ENCODE assay signal across 8 mouse cellular contexts in genomic region chr6:145187093-145188088, GRCm38 (mm10). TPM values are rescaled to one million over a fixed set of nuclear protein-coding genes. Genes with fewer than 3 reads are reported as not detected.
A peak's percentile ranks its signal among the peaks of the same experiment; 100 is the strongest.
DNase-seq lines count a peak whose midpoint lies in the region; ATAC-seq lines count a peak whose summit lies in the region.

No protein-coding gene starts in this region.

- H3K4me1 ChIP-seq in embryonic facial prominence, embryonic 11.5 days (ENCODE audit: control insufficient read depth, insufficient read depth, low read length): no peaks in the 10 kb centered on the region

- H3K9me3 ChIP-seq in embryonic facial prominence, embryonic 11.5 days (replicated peaks; ENCODE audit: control insufficient read depth, low read length): no peaks in the 10 kb centered on the region

- 0 out of 2 replicates have a peak overlapping the region, but pooled peaks have one; percentile 9 for H3K9ac ChIP-seq in embryonic facial prominence, embryonic 11.5 days (replicated peaks; ENCODE audit: low read length)

- WGBS in embryonic facial prominence, embryonic 11.5 days: 59% methylated on average over 27 of the region's 27 CpGs

- peak overlapping the region; percentile 30 for H3K4me2 ChIP-seq in embryonic facial prominence, embryonic 11.5 days (ENCODE audit: low read depth, low read length)

- peak; percentile 88 for DNase-seq in CD4-positive helper T cell, adult 2 months (ENCODE audit: low read depth, low spot score)
- DNase-seq in NIH3T3 (ENCODE audit: low read depth): peak; percentile 74
- DNase-seq in embryonic facial prominence, embryonic 11.5 days (ENCODE audit: low spot score): peak; percentile 74
- peak; percentile 18 to 24 for DNase-seq in heart, postnatal 36 days
- DNase-seq in layer of hippocampus, postnatal 36 days: peak; percentile 27 to 46
- peak; percentile 45 to 61 for DNase-seq in right cerebral cortex, postnatal 36 days (ENCODE audit: low spot score in 2 of 2)
- no peak for DNase-seq in gastrocnemius, postnatal 14 days

- H3K27me3 ChIP-seq in embryonic facial prominence, embryonic 11.5 days (ENCODE audit: control insufficient read depth, insufficient read depth, low read length): no peaks in the 10 kb centered on the region

- H3K27ac ChIP-seq in embryonic facial prominence, embryonic 11.5 days (replicated peaks; ENCODE audit: low read depth, low read length): no peak overlapping the region

- H3K4me3 ChIP-seq in embryonic facial prominence, embryonic 11.5 days (ENCODE audit: low read depth, low read length): no peak overlapping the region

- no peak for ATAC-seq in embryonic facial prominence, embryonic 11.5 days (replicated peaks; ENCODE audit: insufficient number of reproducible peaks, low FRiP score, low TSS enrichment, low read depth)
- peak; percentile 75 for ATAC-seq in megakaryocyte, adult 5-6 weeks (ENCODE audit: poor library complexity, severe bottlenecking)

- intact Hi-C loops in heart, postnatal 36 days (cut with DNase I): loop anchor here (1.0 to 2.0 kb wide), 2 partner anchors 99 to 155 kb away; no protein-coding TSS in a partner anchor
- intact Hi-C loops in gastrocnemius, postnatal 14 days (cut with DNase I; ENCODE audit: low total_unique reads): loop anchor here (2.0 kb wide), 1 partner anchor 99 kb away; no protein-coding TSS in a partner anchor

- H3K36me3 ChIP-seq in embryonic facial prominence, embryonic 11.5 days (replicated peaks; ENCODE audit: control insufficient read depth, insufficient read depth, low read depth, low read length): no peaks in the 10 kb centered on the region

RNA-seq across cellular contexts. Expression of gene Casc1, which starts 23.4 kb away (rescaled TPM):
- 0.13 TPM in 2 replicates for polyA plus RNA-seq in embryonic facial prominence, embryonic 11.5 days (2014; fragmentation: Nextera tagmentation; extraction: Ambion mirVana)
- 1 to 10 TPM; 1.1 to 1.4 TPM for total RNA-seq in heart, postnatal 36 days (2021)
- 1 to 10 TPM; 1.2 to 1.9 TPM for total RNA-seq in layer of hippocampus, postnatal 36 days (2021)
- 0.52 and 1.3 TPM in 2 replicates for total RNA-seq in megakaryocyte, adult 5-6 weeks (2015)
- 0.28 and 0.55 TPM in 2 replicates for total RNA-seq in megakaryocyte, adult 5-6 weeks (2017)
- total RNA-seq in gastrocnemius, postnatal 14 days (2021): under 1 TPM; 0.13 to 0.23 TPM

RNA-seq across cellular contexts. Expression of gene Etfrf1, which starts 23.5 kb away (rescaled TPM):
- 29.8 and 33.2 TPM in 2 replicates for polyA plus RNA-seq in embryonic facial prominence, embryonic 11.5 days (2014; fragmentation: Nextera tagmentation; extraction: Ambion mirVana)
- total RNA-seq in heart, postnatal 36 days (2021): 100 to 1,000 TPM; 103 to 119 TPM
- total RNA-seq in layer of hippocampus, postnatal 36 days (2021): 10 to 100 TPM; 20.6 to 21.1 TPM
- 28.2 and 30.7 TPM in 2 replicates for total RNA-seq in megakaryocyte, adult 5-6 weeks (2015)
- total RNA-seq in megakaryocyte, adult 5-6 weeks (2017): 23.4 and 24.1 TPM in 2 replicates
- total RNA-seq in gastrocnemius, postnatal 14 days (2021): 10 to 100 TPM; 60.2 to 66.6 TPM
